Mouse (Mus musculus) myocyte (in vitro differentiated cells): ENCODE measurements around the gene Itk. TPM values are rescaled to one million over a fixed set of nuclear protein-coding genes. Genes with fewer than 3 reads are reported as not detected.

Source experiments
- H3K27me3 ChIP-seq: one replicate; pipeline ENCODE4 v1.6.1; 2011; ENCODE audit not compliant: control insufficient read depth, insufficient read depth, insufficient read length
- H3K36me3 ChIP-seq: one replicate; pipeline ENCODE4 v1.6.1; 2011; ENCODE audit not compliant: control insufficient read depth, insufficient read depth
- H3K4me2 ChIP-seq: one replicate; pipeline ENCODE4 v1.6.1; 2011; ENCODE audit warnings: low read depth, control low read depth
- H3K4me3 ChIP-seq: one replicate; pipeline ENCODE4 v1.5.1; 2011; ENCODE audit warnings: mild to moderate bottlenecking, control low read depth, moderate library complexity
- H3K79me2 ChIP-seq: one replicate; pipeline ENCODE4 v1.6.1; 2011; ENCODE audit not compliant: control insufficient read depth, insufficient read depth
- H3ac ChIP-seq: one replicate; pipeline ENCODE4 v1.6.1; 2011; ENCODE audit not compliant: control insufficient read depth, insufficient read length
- CEBPB ChIP-seq: IDR thresholded peaks from 2 replicates; pipeline ENCODE4 v1.6.1; 2011; ENCODE audit warnings: mild to moderate bottlenecking, moderate library complexity; ENCODE audit not compliant: poor library complexity, insufficient read depth, severe bottlenecking
- E2F4 ChIP-seq: IDR thresholded peaks from one replicate; pipeline ENCODE4 v1.6.1; 2011; ENCODE audit warnings: mild to moderate bottlenecking, control low read depth, moderate library complexity; ENCODE audit not compliant: insufficient read depth
- MAX ChIP-seq: IDR thresholded peaks from one replicate; pipeline ENCODE4 v1.6.1; 2011; ENCODE audit warnings: low read depth, mild to moderate bottlenecking, control low read depth
- MYOD1 ChIP-seq, 3 experiments: IDR thresholded peaks; one replicate each; pipeline ENCODE4 v1.6.1; 2011; ENCODE audit warnings: control low read depth in 2 of 3, low read depth in 2 of 3, mild to moderate bottlenecking in 2 of 3, moderate library complexity in 1 of 3; ENCODE audit not compliant: insufficient read length in 2 of 3, control insufficient read depth in 1 of 3
- MYOG ChIP-seq, 3 experiments: IDR thresholded peaks; one replicate each; pipeline ENCODE4 v1.6.1; 2011; ENCODE audit warnings: control low read depth in 2 of 3, low read depth in 2 of 3, mild to moderate bottlenecking in 2 of 3; ENCODE audit not compliant: insufficient read length in 2 of 3, control insufficient read depth in 1 of 3, insufficient read depth in 1 of 3
- POLR2A ChIP-seq: IDR thresholded peaks from one replicate; pipeline ENCODE4 v1.6.1; 2011; ENCODE audit warnings: low read depth, mild to moderate bottlenecking, control low read depth, moderate library complexity; ENCODE audit not compliant: insufficient read length
- POLR2AphosphoS2 ChIP-seq: IDR thresholded peaks from one replicate; pipeline ENCODE4 v1.6.1; 2011; ENCODE audit warnings: low read depth, control low read depth; ENCODE audit not compliant: insufficient read length
- REST ChIP-seq: IDR thresholded peaks from one replicate; pipeline ENCODE4 v1.6.1; 2011; ENCODE audit warnings: mild to moderate bottlenecking, control low read depth, moderate library complexity; ENCODE audit not compliant: insufficient read depth, insufficient read length
- SRF ChIP-seq: IDR thresholded peaks from one replicate; pipeline ENCODE4 v1.6.1; 2011; ENCODE audit warnings: low read depth; ENCODE audit not compliant: control insufficient read depth, insufficient read length
- TCF12 ChIP-seq: IDR thresholded peaks from one replicate; pipeline ENCODE4 v1.6.1; 2011; ENCODE audit warnings: mild to moderate bottlenecking, control low read depth; ENCODE audit not compliant: poor library complexity, insufficient read depth, severe bottlenecking
- TCF3 ChIP-seq: IDR thresholded peaks from one replicate; pipeline ENCODE4 v1.6.1; 2011; ENCODE audit warnings: low read depth, control low read depth; ENCODE audit not compliant: insufficient read length
- USF1 ChIP-seq: IDR thresholded peaks from one replicate; pipeline ENCODE4 v1.6.1; 2011; ENCODE audit warnings: low read depth, mild to moderate bottlenecking, control low read depth, moderate library complexity
- polyA plus RNA-seq: library from polyadenylated mRNA; unstranded; fragments of >200 nt; fragmentation: generic; extraction: Trizol; gene quantifications from one replicate; pipeline ENCODE4 v1.2.1, GENCODE M21; 2012; ENCODE audit warnings: missing spikeins

Itk gene
- polyA plus RNA-seq, 1 experiment = 0.01 TPM

DNA sequence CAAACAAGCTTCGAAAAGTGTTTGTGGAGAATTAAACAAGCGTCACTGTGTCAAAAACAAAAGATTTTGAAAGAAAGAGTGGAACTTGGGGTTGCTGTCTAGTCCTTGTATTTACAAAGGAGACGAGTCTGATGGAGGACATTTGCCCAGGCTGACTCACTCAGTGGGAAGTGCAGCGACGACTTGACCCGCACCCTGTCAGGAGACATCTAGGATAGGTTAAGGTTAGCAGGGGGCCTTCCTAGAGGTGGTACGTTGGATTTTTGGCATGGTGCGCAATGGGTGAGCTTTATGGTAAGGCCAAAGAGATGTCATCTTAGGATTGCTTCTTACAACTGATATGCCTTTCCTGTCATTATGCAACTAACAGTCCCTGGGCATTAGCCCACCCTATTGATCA is 2.3 kb downstream of the Itk start:
- Histone ChIP-seq H3K4me2 (no peak overlapping the region), H3K4me3 (no peak overlapping the region), H3K79me2 (no peaks in the 10 kb centered on the region), H3K36me3 (no peaks in the 10 kb centered on the region), H3K27me3 (no peaks in the 10 kb centered on the region), H3ac (no peak overlapping the region)
- no peak for TF ChIP-seq MYOD1 (IDR thresholded peaks at IDR 0.05; ENCODE audit: control insufficient read depth in 1 of 3, insufficient read length in 2 of 3, low read depth in 2 of 3)

DNA sequence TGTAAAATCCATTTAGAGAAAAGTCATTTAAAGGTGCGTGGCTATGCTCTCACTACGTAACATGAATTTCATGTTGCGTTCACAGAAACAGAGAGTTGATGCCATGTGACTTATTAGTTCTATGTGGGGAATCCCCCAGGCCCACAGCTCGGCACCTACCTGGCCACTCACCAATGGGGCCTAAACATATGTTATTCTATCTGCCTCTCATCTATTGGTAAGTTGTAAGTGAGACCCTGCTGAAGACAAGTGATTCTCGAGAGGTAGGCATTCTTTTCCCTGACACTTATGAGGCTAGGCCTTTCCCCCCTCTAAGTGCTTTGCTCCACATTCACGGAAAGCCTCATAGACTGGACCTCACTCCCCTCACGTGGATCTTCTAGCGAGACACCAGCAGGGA is 2.8 kb downstream of the Itk start:
- Histone ChIP-seq H3K79me2 (no peaks in the 10 kb centered on the region), H3K4me2 (no peak overlapping the region), H3K4me3 (no peak overlapping the region), H3K27me3 (no peaks in the 10 kb centered on the region), H3K36me3 (no peaks in the 10 kb centered on the region), H3ac (no peak overlapping the region)
- TF ChIP-seq MAX (no peak), POLR2AphosphoS2 (no peak), E2F4 (no peak), CEBPB (no peak), USF1 (no peak), TCF3 (no peak), SRF (no peak), MYOD1 (IDR thresholded peaks at IDR 0.05; ENCODE audit: control insufficient read depth in 1 of 3, insufficient read length in 2 of 3, low read depth in 2 of 3) (no peak), POLR2A (no peak), MYOG (IDR thresholded peaks at IDR 0.05; ENCODE audit: control insufficient read depth in 1 of 3, insufficient read depth in 1 of 3, insufficient read length in 2 of 3, low read depth in 2 of 3) (no peak), TCF12 (no peak), REST (no peak)

DNA sequence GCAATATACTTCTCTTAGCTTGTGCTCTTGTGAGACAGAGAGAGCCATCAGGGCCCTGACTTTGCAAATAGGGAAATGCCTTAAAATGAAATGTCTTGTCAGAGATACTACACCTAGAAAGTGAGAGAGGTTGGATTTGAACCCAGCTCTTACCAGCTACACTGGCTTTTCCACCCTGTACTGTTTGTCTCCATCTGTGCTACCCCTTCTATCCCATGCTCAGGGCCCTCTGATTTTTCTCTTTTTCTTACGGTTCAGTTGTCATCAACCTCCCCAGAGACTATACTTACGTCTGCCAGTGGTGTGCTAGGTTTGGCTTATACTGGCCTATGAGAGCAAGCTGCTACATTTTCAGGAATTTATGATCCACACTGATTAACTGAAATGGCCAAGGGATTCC is 4.4 kb downstream of the Itk start:
- no peak for TF ChIP-seq TCF12
- no peak for TF ChIP-seq MAX
- no peak for TF ChIP-seq REST
- no peak for TF ChIP-seq POLR2A
- TF ChIP-seq E2F4 = no peak
- no peak for TF ChIP-seq SRF
- no peak for TF ChIP-seq MYOD1 (IDR thresholded peaks at IDR 0.05; ENCODE audit: control insufficient read depth in 1 of 3, insufficient read length in 2 of 3, low read depth in 2 of 3)
- no peak for TF ChIP-seq CEBPB
- TF ChIP-seq TCF3 = no peak
- TF ChIP-seq POLR2AphosphoS2 = no peak
- TF ChIP-seq MYOG (IDR thresholded peaks at IDR 0.05; ENCODE audit: control insufficient read depth in 1 of 3, insufficient read depth in 1 of 3, insufficient read length in 2 of 3, low read depth in 2 of 3) = no peak
- no peak for TF ChIP-seq USF1
- H3K4me2 ChIP-seq = no peak overlapping the region

DNA sequence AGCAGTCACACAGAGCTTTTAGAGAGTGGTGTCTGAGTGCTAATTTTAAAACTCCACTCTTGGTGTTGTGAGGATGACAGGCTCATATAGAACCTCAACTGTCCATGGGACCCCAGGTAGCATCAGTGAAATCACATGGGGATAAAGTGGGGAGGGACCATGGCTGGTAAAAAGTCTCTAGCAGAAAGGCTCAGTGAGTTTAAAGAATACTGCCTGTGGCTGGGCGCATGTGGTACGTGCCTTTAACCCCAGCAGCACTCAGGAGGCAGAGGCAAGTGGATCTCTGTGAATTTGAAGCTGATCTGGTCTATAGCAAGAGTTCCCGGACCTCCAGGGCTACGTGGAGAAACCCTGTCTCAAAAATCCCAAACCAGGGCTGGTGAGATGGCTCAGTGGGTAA is 6.8 kb downstream of the Itk start:
- Histone ChIP-seq H3K27me3 (no peaks in the 10 kb centered on the region), H3K36me3 (no peaks in the 10 kb centered on the region), H3K4me3 (no peak overlapping the region), H3K79me2 (no peaks in the 10 kb centered on the region), H3K4me2 (no peak overlapping the region), H3ac (no peak overlapping the region)
- no peak for TF ChIP-seq TCF3
- TF ChIP-seq REST = no peak
- no peak for TF ChIP-seq USF1
- TF ChIP-seq POLR2A = no peak
- no peak for TF ChIP-seq MYOD1 (IDR thresholded peaks at IDR 0.05; ENCODE audit: control insufficient read depth in 1 of 3, insufficient read length in 2 of 3, low read depth in 2 of 3)
- no peak for TF ChIP-seq CEBPB
- no peak for TF ChIP-seq MYOG (IDR thresholded peaks at IDR 0.05; ENCODE audit: control insufficient read depth in 1 of 3, insufficient read depth in 1 of 3, insufficient read length in 2 of 3, low read depth in 2 of 3)
- TF ChIP-seq POLR2AphosphoS2 = no peak
- no peak for TF ChIP-seq SRF
- TF ChIP-seq TCF12 = no peak
- TF ChIP-seq E2F4 = no peak
- TF ChIP-seq MAX = no peak

More for the DNA sequence above, 4.4 kb downstream of the Itk start:
- Histone ChIP-seq H3ac (no peak overlapping the region), H3K27me3 (no peaks in the 10 kb centered on the region), H3K4me3 (no peak overlapping the region), H3K36me3 (no peaks in the 10 kb centered on the region), H3K79me2 (no peaks in the 10 kb centered on the region)

DNA sequence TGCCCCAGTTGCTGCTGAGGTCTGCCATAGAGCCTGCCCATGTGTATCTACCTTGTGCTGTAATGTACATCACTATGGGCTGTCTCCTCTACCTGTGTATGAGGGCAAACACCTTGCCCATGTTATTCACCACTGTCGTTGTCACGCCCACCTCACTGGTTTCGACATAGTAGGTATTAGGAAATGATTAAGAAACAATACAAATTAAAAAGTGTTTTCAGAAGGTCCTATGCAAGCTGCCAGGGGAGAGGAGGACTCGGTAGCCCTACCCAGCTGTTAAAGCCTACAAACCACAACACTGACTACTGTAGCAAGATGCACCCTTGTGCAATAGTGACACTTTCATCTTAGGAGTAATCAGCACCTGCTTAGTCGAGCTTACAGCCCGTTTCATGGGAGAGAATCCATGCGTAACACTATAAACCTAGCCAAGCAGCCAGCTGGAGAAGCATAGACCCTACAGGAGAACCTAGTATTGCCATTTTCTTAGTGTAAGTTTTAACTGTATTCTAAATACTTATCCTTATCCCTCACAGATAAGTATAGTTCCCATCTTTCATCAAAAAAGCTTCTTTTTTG is 9.1 kb downstream of the Itk start:
- Histone ChIP-seq H3K79me2 (no peaks in the 10 kb centered on the region), H3K4me3 (no peak overlapping the region), H3K36me3 (no peaks in the 10 kb centered on the region), H3ac (no peak overlapping the region), H3K4me2 (no peak overlapping the region), H3K27me3 (no peaks in the 10 kb centered on the region)
- TF ChIP-seq POLR2A (no peak), E2F4 (no peak), TCF12 (no peak), MAX (no peak), REST (no peak), MYOG (IDR thresholded peaks at IDR 0.05; ENCODE audit: control insufficient read depth in 1 of 3, insufficient read depth in 1 of 3, insufficient read length in 2 of 3, low read depth in 2 of 3) (no peak), SRF (no peak), POLR2AphosphoS2 (no peak), CEBPB (no peak), USF1 (no peak)
